Mouse (Mus musculus) kidney, adult 2 months (tissue): Measurements from ENCODE around the gene Cdc42. TPM values are rescaled to one million over a fixed set of nuclear protein-coding genes. Genes with fewer than 3 reads are reported as not detected.

Experiments
- DNase-seq: peaks from one replicate; pipeline ENCODE4 v3.0.0; 2021
- H3K27ac ChIP-seq: fragments of 200-500 bp; 2 replicates; pipeline ENCODE4 v1.5.1; 2012; ENCODE audit warnings: low read depth, low read length, control low read depth, inconsistent platforms; ENCODE audit not compliant: insufficient read depth
- H3K27me3 ChIP-seq: fragments of 200-500 bp; replicated peaks from 2 replicates; pipeline ENCODE4 v1.6.1; 2012; ENCODE audit warnings: mild to moderate bottlenecking, moderate library complexity, low read length, inconsistent platforms; ENCODE audit not compliant: control insufficient read depth, insufficient read depth
- H3K36me3 ChIP-seq: fragments of 200-500 bp; 2 replicates; pipeline ENCODE4 v1.6.1; 2012; ENCODE audit warnings: mild to moderate bottlenecking, moderate library complexity, low read length, inconsistent platforms; ENCODE audit not compliant: control insufficient read depth, insufficient read depth
- H3K4me1 ChIP-seq: fragments of 200-500 bp; 2 replicates; pipeline ENCODE4 v1.6.1; 2011; ENCODE audit warnings: low read length; ENCODE audit not compliant: control insufficient read depth, insufficient read depth
- H3K4me3 ChIP-seq: fragments of 200-500 bp; 2 replicates; pipeline ENCODE4 v1.5.1; 2011; ENCODE audit warnings: mild to moderate bottlenecking, low read depth, low read length, control low read depth; ENCODE audit not compliant: insufficient read depth
- CTCF ChIP-seq: fragments of 200-500 bp; conservative IDR thresholded peaks from 2 replicates; pipeline ENCODE4 v1.5.1; 2011; ENCODE audit warnings: low read depth, mild to moderate bottlenecking, control low read depth, low read length, moderate library complexity, mixed read lengths; ENCODE audit not compliant: insufficient read depth, insufficient read length
- POLR2A ChIP-seq: fragments of 200-500 bp; IDR thresholded peaks from one replicate; pipeline ENCODE4 v1.6.1; 2011; ENCODE audit warnings: low read depth, low read length, control low read depth
- WGBS: fragments of 180-500 bp; shearing (Covaris S2); methylation state at CpG from one replicate; pipeline ENCODE4 v1.1.7; 2018; 5-methylcytosine and 5-hydroxymethylcytosine counted together
- polyA plus RNA-seq: library from polyadenylated mRNA; depleted of rRNA; stranded (reverse); fragments of >200 nt; gene quantifications from 2 replicates; pipeline ENCODE4 v1.2.3, GENCODE M21; 2012

Cdc42 gene
- polyA plus RNA-seq, 1 experiment = 116 TPM

GRCm38 (mm10) chr4:137368198-137368597 lies 10.7 kb upstream of the Cdc42 start:
- H3K27me3 ChIP-seq = no peaks in the 10 kb centered on the region
- peak overlapping the region; percentile 57 for H3K27ac ChIP-seq
- no peak for TF ChIP-seq POLR2A
- no peak for TF ChIP-seq CTCF
- no peak overlapping the region for H3K4me3 ChIP-seq
- no peaks in the 10 kb centered on the region; the same call in 1 of the 2 replicates for H3K4me1 ChIP-seq
- H3K36me3 ChIP-seq = no peaks in the 10 kb centered on the region
- 6% methylated on average over 1 of the region's 1 CpGs for WGBS
- DNase-seq = no peak

- no peaks in the 10 kb centered on the region for H3K27me3 ChIP-seq
- 34% methylated on average over 5 of the region's 5 CpGs for WGBS
- TF ChIP-seq POLR2A (no peak), CTCF (no peak)
- H3K36me3 ChIP-seq = no peaks in the 10 kb centered on the region
- H3K27ac ChIP-seq = peak overlapping the region; percentile 57
- H3K4me1 ChIP-seq = no peaks in the 10 kb centered on the region; the same call in 1 of the 2 replicates
- H3K4me3 ChIP-seq = no peak overlapping the region
- peak; percentile 70 for DNase-seq
Observed at GRCm38 (mm10) chr4:137367275-137368088, 10.0 kb upstream of the Cdc42 start.

GRCm38 (mm10) chr4:137366097-137366496 lies 8.6 kb upstream of the Cdc42 start:
- WGBS = 92% methylated on average over 4 of the region's 4 CpGs
- Histone ChIP-seq H3K4me3 (no peak overlapping the region), H3K27me3 (no peaks in the 10 kb centered on the region), H3K4me1 (no peaks in the 10 kb centered on the region; the same call in 1 of the 2 replicates), H3K27ac (no peak overlapping the region), H3K36me3 (no peaks in the 10 kb centered on the region)
- no peak for DNase-seq
- TF ChIP-seq CTCF (no peak), POLR2A (no peak)

GRCm38 (mm10) chr4:137365356-137366062 lies 8.0 kb upstream of the Cdc42 start:
- Histone ChIP-seq H3K36me3 (no peaks in the 10 kb centered on the region), H3K27ac (no peak overlapping the region), H3K4me3 (no peak overlapping the region), H3K27me3 (no peaks in the 10 kb centered on the region), H3K4me1 (no peaks in the 10 kb centered on the region; the same call in 1 of the 2 replicates)
- no peak for TF ChIP-seq CTCF
- TF ChIP-seq POLR2A = no peak
- DNase-seq = no peak
- 86% methylated on average over 19 of the region's 19 CpGs for WGBS

- Histone ChIP-seq H3K4me3 (no peak overlapping the region), H3K27me3 (no peaks in the 10 kb centered on the region), H3K36me3 (no peaks in the 10 kb centered on the region), H3K27ac (no peak overlapping the region), H3K4me1 (no peaks in the 10 kb centered on the region; the same call in 1 of the 2 replicates)
- TF ChIP-seq POLR2A = no peak
- TF ChIP-seq CTCF = no peak
- WGBS = 85% methylated on average over 6 of the region's 6 CpGs
- DNase-seq = no peak
Observed at GRCm38 (mm10) chr4:137364826-137365225, 7.3 kb upstream of the Cdc42 start.

GRCm38 (mm10) chr4:137360996-137361395 lies 3.5 kb upstream of the Cdc42 start:
- TF ChIP-seq POLR2A (no peak), CTCF (no peak)
- 84% methylated on average over 3 of the region's 3 CpGs for WGBS
- no peaks in the 10 kb centered on the region; the same call in 1 of the 2 replicates for H3K4me1 ChIP-seq
- no peaks in the 10 kb centered on the region for H3K27me3 ChIP-seq
- H3K4me3 ChIP-seq = no peak overlapping the region
- no peak overlapping the region for H3K27ac ChIP-seq
- no peak for DNase-seq
- no peaks in the 10 kb centered on the region for H3K36me3 ChIP-seq
